In the genomic region with DNA sequence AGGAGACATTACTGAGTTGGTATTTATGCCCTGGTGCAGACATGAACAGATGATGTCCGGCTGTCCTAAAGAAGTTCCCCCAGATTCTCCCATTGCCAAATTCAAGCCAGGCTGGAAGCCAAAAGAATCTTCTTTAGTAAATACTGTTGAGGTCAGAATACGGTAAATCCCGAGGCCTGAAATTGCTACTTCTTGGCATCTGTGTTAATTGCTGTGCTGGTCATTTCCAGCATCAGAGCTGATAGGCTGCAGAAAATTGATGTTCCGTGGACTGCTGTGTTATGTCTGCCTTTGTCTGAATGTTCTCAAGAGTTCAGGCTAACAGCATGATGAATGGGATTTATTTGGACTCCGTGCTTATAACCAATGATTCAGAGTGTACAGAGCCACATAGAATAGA, we compare ENCODE assay signal across 10 mouse cellular contexts.
DNase-seq lines count a peak whose midpoint lies in the region; ATAC-seq and TF ChIP-seq lines count a peak whose summit lies in the region.
"Had no signal": no experiment of that assay in that cellular context is flagged by ENCODE, and none has a peak within 500 bp of the region (broad histone marks: within the 10 kb centered on the region; RNA-seq: fewer than 3 reads in every experiment).

No protein-coding gene starts in this region.

- H3K4me3 ChIP-seq in kidney, adult 2 months (ENCODE audit: insufficient read depth, low read depth, low read length), result no peak overlapping the region
- H3K4me3 ChIP-seq in kidney, embryonic 16.5 days (ENCODE audit: low read length), result no peak overlapping the region
- H3K4me3 ChIP-seq in hindbrain, postnatal 0 days (ENCODE audit: low read length), result no peak overlapping the region
- no peak overlapping the region for H3K4me3 ChIP-seq in stomach, postnatal 0 days (ENCODE audit: low read depth, low read length)
- H3K4me3 ChIP-seq: midbrain, embryonic 12.5 days had no signal

- ATAC-seq in kidney, embryonic 16.5 days (ENCODE audit: low FRiP score, low TSS enrichment), result no peak
- no peak for ATAC-seq in hindbrain, postnatal 0 days
- peak; percentile 82 for ATAC-seq in stomach, postnatal 0 days (ENCODE audit: low FRiP score, low TSS enrichment)

- peak; percentile 57 for DNase-seq in kidney, adult 2 months
- peak; percentile 24 for DNase-seq in urinary bladder, postnatal 14 days (ENCODE audit: low spot score)
- no peak for DNase-seq in urinary bladder, postnatal 4 days (ENCODE audit: low spot score in 2 of 2)
- DNase-seq in hindbrain, postnatal 0 days (ENCODE audit: low spot score), result peak; percentile 41
- no peak for DNase-seq in stomach, postnatal 0 days (ENCODE audit: low spot score)
- DNase-seq in thymus, postnatal 10 days (ENCODE audit: low spot score in 2 of 2), result no peak
- DNase-seq: cerebellum, adult 8-10 months; right cerebral cortex, postnatal 14 days had no signal

- no peak overlapping the region for H3K4me2 ChIP-seq in kidney, embryonic 16.5 days (replicated peaks; ENCODE audit: low read depth, low read length)
- no peak overlapping the region for H3K4me2 ChIP-seq in hindbrain, postnatal 0 days (ENCODE audit: low read depth, low read length)
- 0 out of 2 replicates have a peak overlapping the region, but pooled peaks have one; percentile 9 for H3K4me2 ChIP-seq in stomach, postnatal 0 days (replicated peaks; ENCODE audit: low read depth)
- H3K4me2 ChIP-seq: midbrain, embryonic 12.5 days had no signal

- no peaks in the 10 kb centered on the region for H3K27me3 ChIP-seq in kidney, adult 2 months (replicated peaks; ENCODE audit: control insufficient read depth, insufficient read depth, low read length)
- H3K27me3 ChIP-seq in kidney, embryonic 16.5 days (ENCODE audit: insufficient read depth, low read length), result no peaks in the 10 kb centered on the region
- no peaks in the 10 kb centered on the region for H3K27me3 ChIP-seq in hindbrain, postnatal 0 days (ENCODE audit: insufficient read depth, low read length)
- H3K27me3 ChIP-seq in stomach, postnatal 0 days (ENCODE audit: control insufficient read depth, insufficient read depth, low read length), result no peaks in the 10 kb centered on the region
- H3K27me3 ChIP-seq: midbrain, embryonic 12.5 days had no signal

- TF ChIP-seq EP300 in stomach, postnatal 0 days (optimal IDR thresholded peaks at IDR 0.05), result no peak

- H3K4me1 ChIP-seq in kidney, adult 2 months (ENCODE audit: control insufficient read depth, insufficient read depth, low read length), result peaks cover 23% of the 10 kb centered on the region; the same call in 1 of the 2 replicates
- H3K4me1 ChIP-seq in kidney, embryonic 16.5 days (ENCODE audit: insufficient read depth, low read length), result no peaks in the 10 kb centered on the region
- no peaks in the 10 kb centered on the region for H3K4me1 ChIP-seq in hindbrain, postnatal 0 days (ENCODE audit: insufficient read depth, low read length)
- H3K4me1 ChIP-seq in stomach, postnatal 0 days (replicated peaks; ENCODE audit: control insufficient read depth, insufficient read depth), result no peaks in the 10 kb centered on the region
- H3K4me1 ChIP-seq: midbrain, embryonic 12.5 days had no signal

- H3K9me3 ChIP-seq in kidney, embryonic 16.5 days (ENCODE audit: low read length), result no peaks in the 10 kb centered on the region
- no peaks in the 10 kb centered on the region for H3K9me3 ChIP-seq in hindbrain, postnatal 0 days (ENCODE audit: low read length)
- H3K9me3 ChIP-seq in stomach, postnatal 0 days (ENCODE audit: control insufficient read depth, low read length), result no peaks in the 10 kb centered on the region
- H3K9me3 ChIP-seq: midbrain, embryonic 12.5 days had no signal

- TF ChIP-seq POLR2A in kidney, adult 2 months (IDR thresholded peaks at IDR 0.05; ENCODE audit: low read depth, low read length), result no peak

- whole genome bisulfite sequencing in kidney, adult 2 months, result 48% methylated on average over 5 of the region's 5 CpGs
- WGBS in kidney, embryonic 16.5 days, result 71% methylated on average over 5 of the region's 5 CpGs
- 42% methylated on average over 5 of the region's 5 CpGs for whole genome bisulfite sequencing in hindbrain, postnatal 0 days
- 40% methylated on average over 5 of the region's 5 CpGs for WGBS in stomach, postnatal 0 days

- no peak overlapping the region for H3K9ac ChIP-seq in kidney, embryonic 16.5 days (replicated peaks; ENCODE audit: low read length)
- H3K9ac ChIP-seq in hindbrain, postnatal 0 days (replicated peaks; ENCODE audit: low read length), result no peak overlapping the region
- no peak overlapping the region for H3K9ac ChIP-seq in stomach, postnatal 0 days (ENCODE audit: low read length)
- H3K9ac ChIP-seq: midbrain, embryonic 12.5 days had no signal

- no peak for TF ChIP-seq CTCF in kidney, adult 2 months (conservative IDR thresholded peaks at IDR 0.05; ENCODE audit: insufficient read depth, insufficient read length, low read depth, low read length)
- no peak for TF ChIP-seq CTCF in hindbrain, postnatal 0 days (IDR thresholded peaks at IDR 0.05; ENCODE audit: low read depth)
- TF ChIP-seq CTCF in stomach, postnatal 0 days (IDR thresholded peaks at IDR 0.05; ENCODE audit: low read depth), result no peak

- H3K27ac ChIP-seq in kidney, adult 2 months (ENCODE audit: insufficient read depth, low read depth, low read length), result peak overlapping the region; percentile 99
- H3K27ac ChIP-seq in kidney, embryonic 16.5 days (ENCODE audit: low read length), result no peak overlapping the region
- H3K27ac ChIP-seq in hindbrain, postnatal 0 days, result 0 out of 2 replicates have a peak overlapping the region, but pooled peaks have one; percentile 5
- H3K27ac ChIP-seq in stomach, postnatal 0 days (replicated peaks), result 0 out of 2 replicates have a peak overlapping the region, but pooled peaks have one; percentile 54
- H3K27ac ChIP-seq: midbrain, embryonic 12.5 days had no signal

- no peaks in the 10 kb centered on the region for H3K36me3 ChIP-seq in kidney, adult 2 months (ENCODE audit: control insufficient read depth, insufficient read depth, low read length)
- no peaks in the 10 kb centered on the region for H3K36me3 ChIP-seq in kidney, embryonic 16.5 days (ENCODE audit: insufficient read depth, low read length)
- no peaks in the 10 kb centered on the region for H3K36me3 ChIP-seq in hindbrain, postnatal 0 days (ENCODE audit: insufficient read depth, low read length)
- no peaks in the 10 kb centered on the region for H3K36me3 ChIP-seq in stomach, postnatal 0 days (ENCODE audit: control insufficient read depth, insufficient read depth, low read length)
- H3K36me3 ChIP-seq: midbrain, embryonic 12.5 days had no signal

Comparison
In these comparisons a context has a peak if more than half of its experiments do, and no peak if none do; other contexts are left out.
1. DNase-seq: peak in kidney, adult 2 months (single experiment), urinary bladder, postnatal 14 days (single experiment) and hindbrain, postnatal 0 days (single experiment); none in urinary bladder, postnatal 4 days (0 of 2), stomach, postnatal 0 days (single experiment) and thymus, postnatal 10 days (0 of 2).